Mouse (Mus musculus): Measurements from ENCODE around the gene Grik5.

DNA sequence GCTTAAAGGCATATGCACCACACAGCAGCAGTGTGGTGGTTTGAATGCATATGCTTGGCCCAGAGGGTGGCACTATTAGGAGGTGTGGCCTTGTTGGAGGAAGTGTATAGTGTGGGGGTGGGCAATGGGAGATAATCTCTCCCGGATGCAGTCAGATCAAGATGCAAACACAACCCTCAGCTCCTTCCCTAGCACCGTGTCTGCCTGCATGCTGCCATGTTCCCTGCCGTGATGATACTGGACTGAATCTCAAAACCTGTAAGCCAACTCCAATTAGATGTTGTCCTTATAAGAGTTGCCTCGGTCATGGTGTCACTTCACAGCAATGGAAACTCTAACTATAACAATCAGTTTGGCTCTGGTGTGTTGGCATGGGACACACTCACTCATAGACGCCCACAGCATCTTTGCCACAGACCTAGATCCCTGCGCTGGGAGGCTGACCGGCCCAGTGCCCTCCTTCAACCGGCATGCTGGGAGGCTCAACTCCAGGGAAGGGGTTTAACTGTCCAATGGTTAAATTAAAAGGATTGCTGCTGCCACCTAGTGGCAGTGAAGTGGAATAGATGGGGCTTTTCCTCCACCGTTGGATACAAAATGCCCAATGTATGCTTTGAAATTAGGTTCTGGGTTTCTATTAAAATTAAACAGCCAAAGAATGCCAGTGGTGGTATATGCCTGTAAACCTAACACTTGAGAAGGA lies 97.1 kb downstream of the Grik5 start:
- TF ChIP-seq MAX (IDR thresholded peaks at IDR 0.05) = no peak
- TF ChIP-seq CTCF (IDR thresholded peaks at IDR 0.05; ENCODE audit: control insufficient read depth, insufficient read depth, insufficient read length) = no peak

Measured in C2C12 (cell line).